Mouse (Mus musculus) forebrain, embryonic 10.5 days (tissue): ENCODE results near the gene Scd2. TPM values are rescaled to one million over a fixed set of nuclear protein-coding genes. Genes with fewer than 3 reads are reported as not detected.
A peak's percentile ranks its signal among the peaks of the same experiment; 100 is the strongest.
"Not testable (repeated sequence)": the region's sequence is repeated elsewhere in the genome, so short reads cannot be mapped to it uniquely, and the experiment has no call there.

Source experiments
- DNase-seq: peaks from one replicate; pipeline ENCODE4 v3.0.0-alpha.2; 2017; ENCODE audit warnings: low spot score; ENCODE audit errors: extremely low spot score
- H3K27ac ChIP-seq: fragments of 300-500 bp; sonication (generic); 2 replicates; pipeline ENCODE4 v1.5.1; 2016; ENCODE audit warnings: mild to moderate bottlenecking
- H3K27me3 ChIP-seq: fragments of 300-500 bp; sonication (generic); 2 replicates; pipeline ENCODE4 v1.6.1; 2016; ENCODE audit warnings: mild to moderate bottlenecking; ENCODE audit not compliant: poor library complexity, severe bottlenecking
- H3K36me3 ChIP-seq: fragments of 300-500 bp; sonication (generic); replicated peaks from 2 replicates; pipeline ENCODE4 v1.6.1; 2016; ENCODE audit warnings: mild to moderate bottlenecking, moderate library complexity
- H3K4me1 ChIP-seq: fragments of 300-500 bp; sonication (generic); 2 replicates; pipeline ENCODE4 v1.6.1; 2016
- H3K4me3 ChIP-seq: fragments of 300-500 bp; sonication (generic); 2 replicates; pipeline ENCODE4 v1.5.1; 2016; ENCODE audit warnings: mild to moderate bottlenecking, moderate library complexity
- H3K9me3 ChIP-seq: fragments of 300-500 bp; sonication (generic); 2 replicates; pipeline ENCODE4 v1.6.1; 2016; ENCODE audit warnings: mild to moderate bottlenecking, moderate library complexity
- WGBS: fragments of 180-500 bp; shearing (Covaris S2); methylation state at CpG from one replicate; pipeline ENCODE4 v1.1.7; 2016; 5-methylcytosine and 5-hydroxymethylcytosine counted together
- polyA plus RNA-seq: library from polyadenylated mRNA; unstranded; fragments of >200 nt; fragmentation: Nextera tagmentation; extraction: Ambion mirVana; gene quantifications from 2 replicates; pipeline ENCODE4 v1.2.1, GENCODE M21; 2016

Scd2 gene
- polyA plus RNA-seq, result 369 and 403 TPM in 2 replicates

DNA sequence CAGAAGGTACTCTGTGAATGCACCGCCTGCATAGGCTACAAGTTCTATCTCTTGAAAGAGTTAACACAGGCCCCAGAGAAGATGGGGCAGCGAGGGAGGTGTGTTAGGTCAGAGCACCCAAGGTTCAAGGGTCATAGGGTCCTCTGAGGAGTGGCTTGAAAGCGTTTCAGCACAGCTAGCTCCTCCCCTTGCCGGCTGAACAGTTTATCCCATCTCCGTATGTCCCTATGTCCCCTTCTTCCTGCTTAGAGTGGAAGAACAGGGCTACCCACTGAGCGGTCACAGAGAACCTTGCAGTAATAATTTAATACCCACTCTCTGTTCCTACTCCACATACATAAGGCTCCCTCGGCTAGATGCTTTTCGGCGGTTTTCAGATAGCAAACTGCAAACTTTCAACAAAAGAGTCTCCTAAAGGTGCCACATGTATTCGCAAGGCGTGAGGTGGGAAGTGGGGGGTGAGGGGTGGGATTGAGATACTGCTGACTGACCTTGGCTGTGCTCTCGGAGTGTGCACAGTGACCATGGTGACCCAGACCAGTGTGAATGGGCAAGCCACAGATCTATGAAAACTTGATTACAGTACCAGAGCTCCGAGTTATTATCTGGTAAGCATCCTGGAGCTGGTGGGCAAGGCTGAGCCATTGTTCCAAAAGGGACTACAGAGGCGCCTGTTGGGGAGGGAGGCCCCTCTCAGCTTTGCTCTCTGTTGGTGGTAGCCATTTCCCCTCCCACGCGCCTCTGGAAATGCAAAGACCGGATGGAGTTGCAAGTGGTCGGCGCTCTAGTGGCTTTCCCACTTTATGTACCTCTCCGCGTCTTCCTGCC lies at the start of gene Scd2:
TSS of gene Scd2 (plus strand) at position 734 of the 828 bp plus-strand sequence.
- Histone ChIP-seq H3K36me3 (peaks cover 34% of the 10 kb centered on the region), H3K4me3 (peak within 1 kb of the TSS; percentile 76), H3K9me3 (no peaks in the 10 kb centered on the region), H3K4me1 (peaks cover 73% of the 10 kb centered on the region), H3K27ac (peak within 1 kb of the TSS; percentile 97), H3K27me3 (no peaks in the 10 kb centered on the region)
- DNase-seq, result peak; percentile 47
- 3% methylated on average over 21 of the region's 21 CpGs for WGBS

DNA sequence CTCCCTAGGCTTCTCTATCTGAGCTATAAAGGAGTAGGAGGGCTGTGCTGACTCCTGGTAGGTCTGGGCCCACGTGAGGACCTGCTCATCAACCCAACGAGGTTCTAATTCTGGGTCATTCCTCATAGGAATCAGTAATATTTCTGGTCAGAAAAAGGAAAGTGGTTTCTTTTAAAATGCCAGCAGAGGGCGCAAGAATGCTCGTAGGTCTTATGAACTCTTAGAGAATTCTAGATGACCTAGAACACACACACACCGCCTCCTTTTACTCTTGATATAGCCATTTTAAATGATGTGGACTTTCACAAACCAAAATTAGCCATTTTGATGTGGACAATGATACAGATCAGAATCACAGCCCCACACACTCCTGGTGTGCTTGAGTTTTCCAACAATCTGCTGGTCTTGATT lies 47.7 kb upstream of the Scd2 start:
- no peaks in the 10 kb centered on the region for H3K9me3 ChIP-seq
- 8% methylated on average over 5 of the region's 5 CpGs for WGBS
- peak; percentile 34 for DNase-seq
- peak overlapping the region; percentile 57; the same call in 1 of the 2 replicates for H3K4me3 ChIP-seq
- H3K27ac ChIP-seq, result no peak overlapping the region
- no peaks in the 10 kb centered on the region for H3K27me3 ChIP-seq
- peaks cover 42% of the 10 kb centered on the region for H3K4me1 ChIP-seq
- no peaks in the 10 kb centered on the region for H3K36me3 ChIP-seq

DNA sequence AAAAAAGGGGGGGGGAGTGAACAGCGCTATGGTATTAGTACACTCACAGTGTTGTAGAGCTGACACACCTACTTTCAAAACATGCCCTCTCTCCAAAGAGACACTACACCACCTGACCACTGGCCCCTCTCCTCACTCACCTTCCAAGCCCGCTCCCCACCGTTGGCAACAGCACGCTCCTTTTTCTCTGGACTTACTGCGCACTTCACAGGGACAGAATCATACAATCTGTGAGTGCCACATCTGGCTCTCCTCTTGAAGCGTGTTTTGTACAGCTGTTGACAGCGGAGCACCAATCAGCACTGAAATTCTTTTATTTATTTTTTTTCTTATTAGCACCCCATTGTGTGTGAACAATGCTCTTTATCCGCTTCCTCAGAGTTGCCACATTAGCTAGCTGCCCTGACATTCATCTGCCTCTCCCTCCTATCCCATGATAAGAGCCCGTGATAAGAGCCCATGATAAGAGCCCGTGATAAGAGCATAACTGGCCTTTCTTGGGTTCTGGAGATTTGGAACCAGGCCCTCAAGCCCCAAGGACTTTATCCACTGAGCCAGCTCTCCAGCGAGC lies 47.0 kb upstream of the Scd2 start:
- Histone ChIP-seq H3K4me1 (peaks cover 42% of the 10 kb centered on the region), H3K27ac (no peak overlapping the region), H3K9me3 (no peaks in the 10 kb centered on the region), H3K36me3 (no peaks in the 10 kb centered on the region), H3K4me3 (peak overlapping the region; percentile 57; the same call in 1 of the 2 replicates), H3K27me3 (no peaks in the 10 kb centered on the region)
- DNase-seq, result no peak
- 40% methylated on average over 11 of the region's 11 CpGs for WGBS

DNA sequence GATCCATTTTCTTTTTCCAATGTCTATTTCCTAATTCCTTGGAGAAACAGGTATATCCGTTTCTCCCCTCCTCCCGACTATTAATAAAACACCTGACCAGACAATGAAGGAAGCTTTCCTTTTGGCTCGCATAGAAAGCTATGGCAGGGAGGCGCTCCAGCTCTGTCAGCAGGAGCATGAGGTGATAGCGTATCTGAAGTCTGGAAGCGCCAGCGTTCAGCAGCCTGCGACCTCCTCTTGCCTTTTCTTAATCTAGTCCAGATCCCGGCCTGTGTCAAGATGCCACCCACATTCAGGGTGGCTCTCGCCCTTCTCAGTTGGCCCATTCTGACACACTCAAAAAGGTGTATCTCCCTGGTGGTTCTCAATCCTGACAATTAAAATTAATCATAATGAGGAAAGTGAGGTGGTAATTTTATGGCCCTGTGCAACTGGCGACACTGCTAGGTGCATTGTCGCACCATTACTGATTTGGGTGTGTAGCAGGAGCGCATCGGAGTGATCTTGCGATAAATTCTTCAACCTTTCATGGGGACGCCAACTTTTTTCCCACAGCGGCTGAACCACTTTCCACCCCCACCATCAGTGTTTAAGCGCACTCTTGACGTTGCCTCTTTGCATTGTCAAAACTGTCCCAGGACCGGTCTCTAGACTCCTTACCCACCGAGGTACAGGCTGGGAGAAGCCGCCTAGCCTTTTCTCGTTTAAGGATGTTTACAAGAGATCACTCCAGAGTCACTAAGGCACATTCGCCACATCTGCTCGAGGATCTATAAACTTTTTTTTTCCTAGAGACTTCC lies 46.0 kb upstream of the Scd2 start:
- Histone ChIP-seq H3K4me3 (peak overlapping the region; percentile 57), H3K27ac (peak overlapping the region; percentile 90), H3K36me3 (no peaks in the 10 kb centered on the region), H3K4me1 (peaks cover 53% of the 10 kb centered on the region), H3K27me3 (no peaks in the 10 kb centered on the region), H3K9me3 (no peaks in the 10 kb centered on the region)
- peak; percentile 38 for DNase-seq
- WGBS, result 2% methylated on average over 25 of the region's 25 CpGs

DNA sequence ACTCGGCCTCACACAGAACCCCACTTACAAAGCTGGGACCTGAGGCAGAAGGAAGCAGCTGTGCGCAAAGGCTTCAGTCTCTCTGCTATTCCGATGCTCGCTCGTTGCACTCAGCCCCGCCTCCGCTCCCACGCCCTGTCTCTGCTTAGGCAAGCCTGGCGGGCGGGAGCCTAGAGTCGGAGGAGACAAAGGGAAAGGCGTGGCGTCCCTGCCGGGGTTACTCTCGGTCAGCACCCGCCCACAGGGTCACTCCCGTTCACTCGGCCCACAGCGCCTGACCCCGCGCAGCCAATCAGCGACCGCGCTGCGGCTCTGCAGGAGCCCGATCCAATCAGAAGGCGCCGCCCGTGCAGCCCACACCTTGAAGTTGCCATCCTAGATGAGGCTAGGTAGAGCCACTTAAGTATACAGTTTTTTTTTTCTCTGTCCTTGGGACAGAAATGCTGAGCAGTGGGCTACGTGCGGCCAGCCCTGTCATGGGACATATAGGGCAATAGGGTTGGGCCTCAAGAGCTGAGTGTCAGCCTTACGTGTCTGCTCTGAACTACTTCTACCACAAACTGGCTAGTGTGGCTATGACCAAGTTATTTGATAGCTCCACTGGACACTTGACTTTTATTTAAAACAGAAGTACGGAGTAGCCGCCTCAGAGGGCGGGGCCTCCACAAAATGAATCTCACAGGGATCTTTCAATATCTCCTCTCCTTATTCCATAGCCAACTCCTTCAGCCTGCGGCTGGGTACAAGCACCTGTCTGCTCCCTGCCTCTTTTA lies 45.2 kb upstream of the Scd2 start:
- peaks cover 57% of the 10 kb centered on the region for H3K4me1 ChIP-seq
- H3K4me3 ChIP-seq, result peak overlapping the region; percentile 57
- H3K36me3 ChIP-seq, result no peaks in the 10 kb centered on the region
- peak; percentile 100 for DNase-seq
- H3K27me3 ChIP-seq, result no peaks in the 10 kb centered on the region
- no peaks in the 10 kb centered on the region for H3K9me3 ChIP-seq
- H3K27ac ChIP-seq, result peak overlapping the region; percentile 90
- WGBS, result 3% methylated on average over 36 of the region's 36 CpGs

DNA sequence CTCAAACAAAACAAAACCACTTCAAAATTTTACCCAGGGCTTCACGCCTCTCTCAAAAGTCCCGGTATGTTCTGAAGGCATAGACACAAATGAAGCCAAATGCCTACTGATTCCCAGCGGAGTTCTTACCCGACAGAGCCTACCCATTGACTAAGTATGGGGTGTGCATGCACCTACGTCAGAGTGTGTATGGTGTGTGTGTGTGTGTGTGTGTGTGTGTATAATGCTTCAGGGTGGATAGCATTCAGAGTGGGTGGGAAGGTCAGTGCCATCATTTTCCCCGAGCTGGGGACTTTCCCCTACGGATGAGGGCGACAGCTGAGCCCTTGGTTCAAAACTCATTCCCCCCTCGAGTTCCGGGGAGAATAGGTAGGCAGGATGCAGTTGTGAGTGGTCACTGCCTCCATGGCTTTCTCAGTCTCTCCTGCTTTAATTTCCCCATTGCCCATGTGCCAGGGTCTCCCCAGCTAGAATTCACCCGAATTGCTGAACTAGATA lies 44.6 kb upstream of the Scd2 start:
- 73% methylated on average over 11 of the region's 11 CpGs for WGBS
- peak overlapping the region; percentile 90 for H3K27ac ChIP-seq
- H3K4me3 ChIP-seq, result peak overlapping the region; percentile 57
- H3K27me3 ChIP-seq, result no peaks in the 10 kb centered on the region
- no peaks in the 10 kb centered on the region for H3K9me3 ChIP-seq
- peaks cover 57% of the 10 kb centered on the region for H3K4me1 ChIP-seq
- DNase-seq, result no peak
- no peaks in the 10 kb centered on the region for H3K36me3 ChIP-seq

DNA sequence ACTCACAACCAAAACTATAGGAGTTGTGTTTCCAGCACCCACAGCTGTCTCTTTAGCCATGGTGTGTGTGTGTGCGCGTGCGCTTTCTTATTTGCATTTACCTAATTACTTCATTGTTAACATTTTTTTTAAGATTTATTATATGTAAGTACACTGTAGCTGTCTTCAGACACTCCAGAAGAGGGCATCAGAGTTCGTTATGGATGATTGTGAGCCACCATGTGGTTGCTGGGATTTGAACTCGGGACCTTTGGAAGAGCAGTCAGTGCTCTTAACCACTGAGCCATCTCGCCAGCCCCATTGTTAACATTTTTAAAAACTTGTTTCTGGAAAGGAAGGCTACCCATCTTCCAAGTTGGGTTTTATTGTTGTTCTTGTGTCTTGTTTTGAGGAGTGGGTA lies 42.3 kb upstream of the Scd2 start:
- not testable (repeated sequence) for DNase-seq, H3K9me3 ChIP-seq, H3K27me3 ChIP-seq, H3K36me3 ChIP-seq, H3K27ac ChIP-seq, H3K4me3 ChIP-seq
- peaks cover 51% of the 10 kb centered on the region for H3K4me1 ChIP-seq
- 92% methylated on average over 6 of the region's 6 CpGs for WGBS

DNA sequence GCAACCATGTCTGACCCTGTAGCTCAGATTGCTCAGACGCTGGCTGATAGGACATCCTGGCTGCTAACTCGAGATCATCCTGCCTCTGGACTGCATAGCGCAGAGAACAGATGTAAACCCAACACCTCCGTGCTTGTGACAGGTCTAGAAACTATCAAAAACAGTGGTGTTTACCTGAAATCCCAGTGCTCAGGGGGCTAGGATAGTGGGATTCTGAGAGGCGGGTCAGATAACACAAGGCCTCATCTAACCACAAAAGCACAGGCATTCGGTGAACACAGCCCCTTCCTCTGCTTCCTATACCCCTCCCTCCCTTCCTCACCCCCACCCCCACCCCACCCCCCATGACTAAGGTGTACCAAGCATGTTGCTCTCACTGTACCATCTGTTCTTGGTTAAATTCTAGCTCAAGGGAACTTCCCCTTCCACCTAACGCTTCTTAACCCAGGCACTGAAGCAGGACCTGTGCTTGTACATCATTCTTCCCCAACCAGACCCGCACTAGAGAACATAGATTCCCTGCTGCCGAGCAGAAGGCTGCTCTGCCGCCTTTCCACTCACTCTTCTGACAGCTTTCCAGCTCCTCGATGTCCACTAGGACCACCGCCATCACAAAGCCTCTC lies 41.4 kb upstream of the Scd2 start:
- 0 out of 2 replicates have a peak overlapping the region, but pooled peaks have one; percentile 22 for H3K27ac ChIP-seq
- peaks cover 42% of the 10 kb centered on the region for H3K4me1 ChIP-seq
- 78% methylated on average over 12 of the region's 12 CpGs for WGBS

DNA sequence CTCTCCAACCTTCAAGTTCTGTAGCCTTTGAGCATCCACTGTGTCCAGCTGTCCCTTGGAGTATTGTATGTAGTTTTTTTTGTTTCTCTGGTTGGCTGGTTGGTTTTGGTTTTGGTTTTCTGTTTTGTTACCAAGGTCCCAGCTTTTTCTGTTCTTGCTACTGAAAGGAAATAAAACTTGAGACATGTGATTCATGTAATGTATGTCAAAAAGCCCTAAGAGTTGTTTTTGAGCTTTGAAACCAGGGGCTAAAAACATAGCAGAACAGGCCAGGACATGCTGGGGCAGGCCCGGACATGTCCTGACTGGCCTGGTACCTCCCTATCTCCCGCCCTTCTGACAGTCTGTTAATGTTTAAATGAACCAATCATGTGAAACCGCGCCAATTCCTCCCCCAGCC lies 39.4 kb upstream of the Scd2 start:
- DNase-seq, H3K36me3 ChIP-seq, H3K27ac ChIP-seq, H3K27me3 ChIP-seq, H3K9me3 ChIP-seq, H3K4me3 ChIP-seq: not testable (repeated sequence)
- H3K4me1 ChIP-seq, result peaks cover 24% of the 10 kb centered on the region
- 90% methylated on average over 4 of the region's 4 CpGs for WGBS

More for the DNA sequence above, 41.4 kb upstream of the Scd2 start:
- no peak for DNase-seq
- H3K9me3 ChIP-seq, result no peaks in the 10 kb centered on the region
- no peaks in the 10 kb centered on the region for H3K36me3 ChIP-seq
- no peaks in the 10 kb centered on the region for H3K27me3 ChIP-seq
- no peak overlapping the region for H3K4me3 ChIP-seq

DNA sequence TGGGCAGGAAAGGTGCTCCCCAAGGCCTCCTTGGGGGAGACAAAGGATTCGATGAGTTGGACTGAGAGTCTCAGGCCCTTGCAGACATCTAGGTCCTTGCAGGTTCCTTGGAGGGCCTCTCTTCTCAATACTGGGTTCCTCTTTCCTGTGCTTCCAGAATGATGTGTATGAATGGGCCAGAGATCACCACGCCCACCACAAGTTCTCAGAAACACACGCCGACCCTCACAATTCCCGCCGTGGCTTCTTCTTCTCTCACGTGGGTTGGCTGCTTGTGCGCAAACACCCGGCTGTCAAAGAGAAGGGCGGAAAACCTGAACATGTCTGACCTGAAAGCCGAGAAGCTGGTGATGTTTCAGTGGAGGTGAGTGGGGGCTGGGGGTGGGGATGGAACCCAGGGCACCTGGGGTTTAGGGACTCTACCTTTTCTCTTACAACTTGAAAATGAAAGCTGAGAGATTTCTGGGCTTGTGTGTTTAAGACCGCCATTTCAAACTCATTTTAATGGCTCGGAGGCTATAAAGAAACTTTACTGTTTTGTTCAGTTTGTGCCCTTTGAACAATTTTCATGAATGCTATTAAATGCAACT lies 36.0 kb upstream of the Scd2 start:
- Histone ChIP-seq H3K9me3 (no peaks in the 10 kb centered on the region), H3K36me3 (no peaks in the 10 kb centered on the region), H3K27me3 (no peaks in the 10 kb centered on the region), H3K27ac (no peak overlapping the region), H3K4me3 (no peak overlapping the region), H3K4me1 (peaks cover 4% of the 10 kb centered on the region)
- 91% methylated on average over 13 of the region's 13 CpGs for WGBS
- no peak for DNase-seq

DNA sequence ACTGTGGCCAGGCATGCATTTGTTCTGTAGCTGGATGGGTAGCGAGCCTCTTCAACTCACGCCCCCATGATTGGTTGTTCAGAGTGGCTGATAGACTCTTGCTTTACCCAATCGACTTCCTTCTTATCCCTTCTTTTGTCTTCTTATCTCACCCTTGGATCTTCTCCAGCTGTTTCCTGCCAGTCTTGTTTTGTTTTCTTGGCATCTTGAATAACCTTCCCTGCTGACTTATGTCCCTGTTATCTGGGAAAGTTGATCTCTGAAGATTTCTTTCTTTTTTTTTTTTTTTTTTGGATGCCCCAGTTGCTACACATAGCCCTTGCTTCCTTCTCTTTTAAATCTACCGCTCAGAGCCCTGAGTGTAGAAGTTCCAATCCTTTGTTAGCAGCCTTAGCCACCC lies 34.0 kb upstream of the Scd2 start:
- no peaks in the 10 kb centered on the region for H3K27me3 ChIP-seq
- WGBS, result 82% methylated on average over 4 of the region's 4 CpGs
- no peaks in the 10 kb centered on the region for H3K36me3 ChIP-seq
- DNase-seq, result no peak
- H3K27ac ChIP-seq, result no peak overlapping the region
- no peak overlapping the region for H3K4me3 ChIP-seq
- peaks cover 2% of the 10 kb centered on the region for H3K4me1 ChIP-seq
- no peaks in the 10 kb centered on the region for H3K9me3 ChIP-seq
